8 mouse cellular contexts compared by ENCODE assay signal in the genomic region with DNA sequence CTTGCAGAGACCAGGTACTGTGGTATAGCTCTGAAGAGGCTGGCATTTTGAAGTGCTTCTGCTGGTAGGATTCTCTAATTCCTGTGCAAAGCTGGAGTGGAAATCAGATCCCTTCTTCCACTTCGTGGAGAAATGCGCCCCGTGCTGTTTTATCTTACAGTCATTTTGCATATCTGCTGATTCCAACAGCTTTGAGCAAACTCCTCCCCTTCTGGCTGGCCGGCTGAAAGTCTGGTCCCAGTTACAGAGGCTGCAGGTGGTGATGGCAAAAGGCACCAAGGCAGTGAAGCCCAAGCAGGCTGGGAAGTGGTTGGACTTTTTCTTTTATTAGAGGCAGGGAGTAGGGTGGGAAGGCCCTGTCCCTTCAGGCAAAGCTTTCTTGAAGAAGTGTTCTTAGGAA.
DNase-seq lines count a peak whose midpoint lies in the region; ATAC-seq and TF ChIP-seq lines count a peak whose summit lies in the region.

No protein-coding gene starts in this region.

- H3K36me3 ChIP-seq in heart, adult 2 months (ENCODE audit: control insufficient read depth, insufficient read depth, low read length) = peaks cover 23% of the 10 kb centered on the region
- no peaks in the 10 kb centered on the region for H3K36me3 ChIP-seq in kidney, postnatal 0 days (ENCODE audit: insufficient read depth, low read length)

- ATAC-seq in CD4-positive, CD25-positive, alpha-beta regulatory T cell, adult 4 months = peak; percentile 7
- ATAC-seq in kidney, postnatal 0 days (replicated peaks; ENCODE audit: low FRiP score, low read depth) = peak; percentile 23; the same call in 1 of the 2 replicates
- ATAC-seq in megakaryocyte progenitor cell, adult 5-6 weeks (replicated peaks; ENCODE audit: poor library complexity) = peak; percentile 13

- peak overlapping the region; percentile 96 for H3K27ac ChIP-seq in heart, adult 2 months
- peak overlapping the region; percentile 89 for H3K27ac ChIP-seq in kidney, postnatal 0 days

- H3K27me3 ChIP-seq in heart, adult 2 months (ENCODE audit: control insufficient read depth, insufficient read depth, low read length) = no peaks in the 10 kb centered on the region
- H3K27me3 ChIP-seq in kidney, postnatal 0 days (ENCODE audit: insufficient read depth, low read length) = no peaks in the 10 kb centered on the region

- intact Hi-C loops in heart, adult 2 months (cut with DNase I) = loop anchor here (2.0 kb wide), 1 partner anchor 88 kb away; no protein-coding TSS in a partner anchor

- TF ChIP-seq POLR2A in heart, adult 2 months (IDR thresholded peaks at IDR 0.05; ENCODE audit: insufficient read depth, low read depth, low read length) = peak; percentile 45; the same call in 1 of the 2 replicates

- 0 out of 2 replicates have a peak, but pooled peaks cover 1% of the 10 kb centered on the region for H3K79me2 ChIP-seq in heart, adult 2 months (replicated peaks; ENCODE audit: control insufficient read depth, insufficient read depth, low read length)

- peak overlapping the region; percentile 21 for H3K4me2 ChIP-seq in kidney, postnatal 0 days (ENCODE audit: low read length)

- peak; percentile 41 for DNase-seq in adrenal gland, adult 2 months
- DNase-seq in adrenal gland, adult 8-10 months = no peak
- DNase-seq in cerebellum, postnatal 36 days = peak; percentile 74
- DNase-seq in heart, adult 2 months = peak; percentile 78 to 82
- peak; percentile 75 for DNase-seq in kidney, postnatal 0 days (ENCODE audit: low spot score)
- peak; percentile 63 for DNase-seq in thymus, postnatal 14 days

- no peak for TF ChIP-seq CTCF in heart, adult 2 months (IDR thresholded peaks at IDR 0.05)
- no peak for TF ChIP-seq CTCF in kidney, postnatal 0 days (IDR thresholded peaks at IDR 0.05; ENCODE audit: low read depth)

- no peaks in the 10 kb centered on the region for H3K9me3 ChIP-seq in kidney, postnatal 0 days (replicated peaks; ENCODE audit: low read length)

- H3K4me3 ChIP-seq in heart, adult 2 months = no peak overlapping the region; the same call in 1 of the 2 replicates
- H3K4me3 ChIP-seq in kidney, postnatal 0 days (replicated peaks; ENCODE audit: low read depth, low read length) = no peak overlapping the region

- H3K4me1 ChIP-seq in heart, adult 2 months (ENCODE audit: control insufficient read depth, insufficient read depth, low read length) = peaks cover 25% of the 10 kb centered on the region
- peaks cover 4% of the 10 kb centered on the region; the same call in 1 of the 2 replicates for H3K4me1 ChIP-seq in kidney, postnatal 0 days (replicated peaks; ENCODE audit: insufficient read depth, low read length)

- no peak overlapping the region for H3K9ac ChIP-seq in heart, adult 2 months (ENCODE audit: low read depth, low read length)
- no peak overlapping the region for H3K9ac ChIP-seq in kidney, postnatal 0 days (ENCODE audit: low read depth, low read length)

- no peak for TF ChIP-seq EP300 in heart, adult 2 months (IDR thresholded peaks at IDR 0.05; ENCODE audit: insufficient read depth, low read depth, low read length)

- WGBS in heart, adult 2 months = 2% methylated on average over 4 of the region's 4 CpGs
- 1% methylated on average over 4 of the region's 4 CpGs for WGBS in kidney, postnatal 0 days
